Mouse (Mus musculus) intestine, embryonic 16.5 days (tissue): ENCODE results near the gene Colq. TPM values are rescaled to one million over a fixed set of nuclear protein-coding genes. Genes with fewer than 3 reads are reported as not detected.

Experiments
- ATAC-seq: fragments of 200-750 bp; cut with Nextera tagmentation; 2 replicates; pipeline ENCODE4 v1.8.0; 2017; ENCODE audit warnings: moderate TSS enrichment, moderate library complexity
- H3K27ac ChIP-seq: fragments of 300-500 bp; sonication (generic); 2 replicates; pipeline ENCODE4 v1.5.1; 2014; ENCODE audit warnings: mild to moderate bottlenecking, low read length
- H3K27me3 ChIP-seq: fragments of 300-500 bp; sonication (generic); replicated peaks from 2 replicates; pipeline ENCODE4 v1.6.1; 2014; ENCODE audit warnings: low read length, control low read depth, mixed read lengths; ENCODE audit not compliant: control insufficient read depth, insufficient read depth
- H3K36me3 ChIP-seq: fragments of 300-500 bp; sonication (generic); 2 replicates; pipeline ENCODE4 v1.6.1; 2014; ENCODE audit warnings: low read length, control low read depth; ENCODE audit not compliant: control insufficient read depth, insufficient read depth
- H3K4me1 ChIP-seq: fragments of 300-500 bp; sonication (generic); 2 replicates; pipeline ENCODE4 v1.6.1; 2014; ENCODE audit warnings: low read length, control low read depth, mixed read lengths; ENCODE audit not compliant: control insufficient read depth, insufficient read depth
- H3K4me2 ChIP-seq: fragments of 300-500 bp; sonication (generic); 2 replicates; pipeline ENCODE4 v1.6.1; 2014; ENCODE audit warnings: low read depth, low read length, control low read depth
- H3K4me3 ChIP-seq: fragments of 300-500 bp; sonication (generic); 2 replicates; pipeline ENCODE4 v1.5.1; 2014; ENCODE audit warnings: mild to moderate bottlenecking, low read length
- H3K9ac ChIP-seq: fragments of 300-500 bp; sonication (generic); 2 replicates; pipeline ENCODE4 v1.6.1; 2014; ENCODE audit warnings: low read depth, low read length
- H3K9me3 ChIP-seq: fragments of 300-500 bp; sonication (generic); 2 replicates; pipeline ENCODE4 v1.6.1; 2016; ENCODE audit warnings: low read length, control low read depth; ENCODE audit not compliant: control insufficient read depth
- WGBS: fragments of 180-500 bp; shearing (Covaris S2); extraction: QIAGEN DNeasy Blood & Tissue Kit; methylation state at CpG from one replicate; pipeline ENCODE4 v1.1.7; 2014; 5-methylcytosine and 5-hydroxymethylcytosine counted together
- polyA plus RNA-seq: library from polyadenylated mRNA; unstranded; fragments of >200 nt; fragmentation: Nextera tagmentation; extraction: Ambion mirVana; gene quantifications from 2 replicates; pipeline ENCODE4 v1.2.1, GENCODE M21; 2015

The Colq gene
- polyA plus RNA-seq: 0.92 and 1.0 TPM in 2 replicates

- H3K36me3 ChIP-seq: no peaks in the 10 kb centered on the region
- no peak within 1 kb of the TSS for H3K4me3 ChIP-seq
- no peak within 1 kb of the TSS for H3K27ac ChIP-seq
- no peaks in the 10 kb centered on the region for H3K4me1 ChIP-seq
- WGBS: 76% methylated on average over 3 of the region's 3 CpGs
- no peaks in the 10 kb centered on the region for H3K27me3 ChIP-seq
- H3K9ac ChIP-seq: no peak within 1 kb of the TSS
- no peaks in the 10 kb centered on the region for H3K9me3 ChIP-seq
- ATAC-seq: no peak
- no peak within 1 kb of the TSS for H3K4me2 ChIP-seq
These were observed at the start of gene Colq for GRCm38 (mm10) chr14:31591243-31591642. Colq (minus strand) TSS chr14:31591343.

GRCm38 (mm10) chr14:31640346-31640889, 49.3 kb upstream of the Colq start, which contains the start of gene Gm49387:
Gm49387 (minus strand) TSS chr14:31640878.
- ATAC-seq: peak; percentile 4
- Histone ChIP-seq H3K9me3 (no peaks in the 10 kb centered on the region), H3K27me3 (no peaks in the 10 kb centered on the region), H3K9ac (peak within 1 kb of the TSS; percentile 71), H3K4me3 (peak within 1 kb of the TSS; percentile 71), H3K4me1 (peaks cover 4% of the 10 kb centered on the region; the same call in 1 of the 2 replicates), H3K4me2 (peak within 1 kb of the TSS; percentile 80), H3K36me3 (no peaks in the 10 kb centered on the region), H3K27ac (peak within 1 kb of the TSS; percentile 90)
- WGBS: 4% methylated on average over 26 of the region's 26 CpGs

- H3K4me3 ChIP-seq: no peak overlapping the region
- no peaks in the 10 kb centered on the region for H3K4me1 ChIP-seq
- no peaks in the 10 kb centered on the region for H3K27me3 ChIP-seq
- no peaks in the 10 kb centered on the region for H3K36me3 ChIP-seq
- no peak for ATAC-seq
- H3K27ac ChIP-seq: no peak overlapping the region
- WGBS: 75% methylated on average over 7 of the region's 7 CpGs
- no peak overlapping the region for H3K9ac ChIP-seq
- no peak overlapping the region for H3K4me2 ChIP-seq
- H3K9me3 ChIP-seq: no peaks in the 10 kb centered on the region
These were observed 39.5 kb upstream of the Colq start for GRCm38 (mm10) chr14:31630677-31631076.

- 82% methylated on average over 12 of the region's 12 CpGs for WGBS
- ATAC-seq: no peak
- no peak overlapping the region for H3K9ac ChIP-seq
These were observed 31.6 kb upstream of the Colq start for GRCm38 (mm10) chr14:31622748-31623147.

GRCm38 (mm10) chr14:31620591-31621223, 29.6 kb upstream of the Colq start:
- Histone ChIP-seq H3K4me2 (no peak overlapping the region), H3K4me1 (no peaks in the 10 kb centered on the region), H3K27me3 (no peaks in the 10 kb centered on the region), H3K9ac (no peak overlapping the region), H3K4me3 (no peak overlapping the region), H3K36me3 (no peaks in the 10 kb centered on the region), H3K27ac (no peak overlapping the region), H3K9me3 (no peaks in the 10 kb centered on the region)
- ATAC-seq: no peak
- 72% methylated on average over 9 of the region's 9 CpGs for WGBS

More at GRCm38 (mm10) chr14:31622748-31623147, 31.6 kb upstream of the Colq start:
- no peak overlapping the region for H3K4me3 ChIP-seq
- H3K27me3 ChIP-seq: no peaks in the 10 kb centered on the region
- H3K36me3 ChIP-seq: no peaks in the 10 kb centered on the region
- no peaks in the 10 kb centered on the region for H3K9me3 ChIP-seq
- H3K4me1 ChIP-seq: no peaks in the 10 kb centered on the region
- no peak overlapping the region for H3K27ac ChIP-seq
- H3K4me2 ChIP-seq: no peak overlapping the region

GRCm38 (mm10) chr14:31617997-31618396, 26.9 kb upstream of the Colq start:
- no peaks in the 10 kb centered on the region for H3K27me3 ChIP-seq
- 77% methylated on average over 3 of the region's 3 CpGs for WGBS
- no peak overlapping the region for H3K9ac ChIP-seq
- H3K27ac ChIP-seq: no peak overlapping the region
- no peaks in the 10 kb centered on the region for H3K9me3 ChIP-seq
- ATAC-seq: no peak
- H3K4me3 ChIP-seq: no peak overlapping the region
- no peaks in the 10 kb centered on the region for H3K36me3 ChIP-seq
- H3K4me1 ChIP-seq: no peaks in the 10 kb centered on the region
- no peak overlapping the region for H3K4me2 ChIP-seq

GRCm38 (mm10) chr14:31617204-31617603, 26.1 kb upstream of the Colq start:
- Histone ChIP-seq H3K4me1 (no peaks in the 10 kb centered on the region), H3K9me3 (no peaks in the 10 kb centered on the region), H3K27me3 (no peaks in the 10 kb centered on the region), H3K4me3 (no peak overlapping the region), H3K4me2 (no peak overlapping the region), H3K27ac (no peak overlapping the region), H3K9ac (no peak overlapping the region), H3K36me3 (no peaks in the 10 kb centered on the region)
- 81% methylated on average over 9 of the region's 9 CpGs for WGBS
- ATAC-seq: no peak

GRCm38 (mm10) chr14:31613671-31614070, 22.5 kb upstream of the Colq start:
- Histone ChIP-seq H3K9me3 (no peaks in the 10 kb centered on the region), H3K27me3 (no peaks in the 10 kb centered on the region), H3K4me2 (no peak overlapping the region), H3K4me3 (no peak overlapping the region), H3K27ac (no peak overlapping the region), H3K9ac (no peak overlapping the region), H3K4me1 (no peaks in the 10 kb centered on the region), H3K36me3 (no peaks in the 10 kb centered on the region)
- no peak for ATAC-seq
- WGBS: 83% methylated on average over 5 of the region's 5 CpGs

GRCm38 (mm10) chr14:31611986-31612385, 20.8 kb upstream of the Colq start:
- no peaks in the 10 kb centered on the region for H3K27me3 ChIP-seq
- H3K4me2 ChIP-seq: no peak overlapping the region
- WGBS: 73% methylated on average over 4 of the region's 4 CpGs
- no peaks in the 10 kb centered on the region for H3K9me3 ChIP-seq
- H3K36me3 ChIP-seq: no peaks in the 10 kb centered on the region
- H3K9ac ChIP-seq: no peak overlapping the region
- no peak overlapping the region for H3K4me3 ChIP-seq
- no peak overlapping the region for H3K27ac ChIP-seq
- no peak for ATAC-seq
- no peaks in the 10 kb centered on the region for H3K4me1 ChIP-seq
